Mouse (Mus musculus): ENCODE measurements around the gene Herc1.

- TF ChIP-seq POLR2A (IDR thresholded peaks at IDR 0.05; ENCODE audit: borderline replicate concordance, insufficient read depth, low read length) (no peak), CTCF (IDR thresholded peaks at IDR 0.05; ENCODE audit: borderline replicate concordance, insufficient read depth, low read depth, low read length) (no peak)
Measured at GRCm38 (mm10) chr9:66513661-66514255, 163.5 kb downstream of the Herc1 start.

Measured in cerebellum, adult 2 months (tissue).